Mouse (Mus musculus): ENCODE measurements around the gene 9130023H24Rik.

9130023H24Rik gene

GRCm38 (mm10) chr7:128237927-128238778 is at the start of gene 9130023H24Rik:
Gene 9130023H24Rik (minus strand): TSS chr7:128238031.
- DNase-seq = peak; percentile 100

DNA sequence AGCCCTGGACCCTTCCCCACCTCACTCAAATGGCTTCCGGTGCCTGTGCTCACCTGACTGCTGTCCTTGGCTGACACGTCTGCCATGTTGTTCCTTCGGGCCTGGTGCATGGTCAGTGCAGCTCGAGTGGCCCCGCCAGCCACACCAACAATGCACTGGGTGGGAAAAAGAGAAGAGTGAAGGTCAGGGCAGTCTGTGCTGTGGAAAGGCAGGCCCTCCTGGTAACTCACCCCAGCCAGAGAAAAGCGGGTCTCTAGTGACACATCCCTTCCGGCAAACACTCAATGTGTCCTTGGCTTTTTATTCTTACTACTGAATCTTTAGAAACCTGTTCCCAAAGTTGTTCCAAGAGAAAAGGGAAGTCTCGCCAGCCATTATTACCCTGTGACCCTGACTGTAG is 47.2 kb upstream of the 9130023H24Rik start:
- DNase-seq = no peak

- DNase-seq = no peak
Measured at GRCm38 (mm10) chr7:128284047-128284446, 46.2 kb upstream of the 9130023H24Rik start.

DNA sequence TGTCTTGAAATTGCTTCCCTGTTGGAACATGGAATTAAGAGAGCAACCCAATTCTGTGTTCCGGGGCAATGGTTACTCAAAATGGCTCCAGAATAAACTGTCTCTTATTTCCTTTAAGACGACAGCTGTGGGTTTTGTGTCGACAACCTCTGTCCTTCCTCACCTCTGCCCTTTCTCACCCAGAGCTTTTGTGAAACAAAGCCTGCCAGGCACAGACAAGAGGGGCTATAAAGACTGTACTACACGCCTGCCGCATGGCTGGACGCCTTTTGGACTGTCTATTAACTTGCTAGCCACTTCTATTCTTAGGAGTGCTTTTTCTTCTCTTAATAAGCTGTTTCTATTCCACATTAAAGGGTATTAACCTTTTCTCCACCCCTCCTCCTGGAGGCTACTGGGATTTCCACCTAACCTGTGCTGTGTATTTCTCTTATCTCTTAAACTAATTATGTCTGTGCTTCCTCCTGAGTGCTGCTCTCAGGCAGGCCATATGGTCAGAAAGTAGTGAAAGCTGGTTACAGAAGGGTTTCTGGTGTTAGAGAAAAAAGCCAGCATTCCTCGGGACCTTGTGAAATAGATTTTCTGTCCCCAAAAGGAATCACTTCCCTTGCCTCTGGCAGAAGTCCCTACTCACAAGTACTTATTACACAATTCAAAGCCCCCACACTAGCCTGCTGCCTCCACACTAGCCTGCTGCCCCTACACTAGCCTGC is 44.9 kb upstream of the 9130023H24Rik start:
- no peak for DNase-seq

- DNase-seq = no peak
Measured at GRCm38 (mm10) chr7:128281765-128282164, 43.9 kb upstream of the 9130023H24Rik start.

DNA sequence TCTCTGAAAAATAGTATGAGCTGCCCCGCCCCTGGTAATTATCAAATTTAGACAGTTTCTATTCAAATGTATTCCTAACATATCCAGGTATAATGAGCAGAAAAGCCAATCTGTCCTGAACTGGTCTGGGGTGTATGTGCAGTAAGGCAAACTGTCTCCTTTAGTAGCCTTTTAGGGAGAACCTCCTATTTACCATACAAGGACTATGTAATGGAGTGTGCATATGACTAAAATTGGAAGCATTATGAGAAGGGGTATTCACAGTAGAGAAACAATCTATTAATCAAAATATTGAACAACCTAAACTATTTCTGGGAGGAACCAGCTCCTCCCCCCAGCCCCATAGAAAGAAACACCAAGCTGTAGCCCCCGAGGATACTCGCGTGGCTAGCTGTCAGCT is 41.9 kb upstream of the 9130023H24Rik start:
- DNase-seq = no peak

GRCm38 (mm10) chr7:128276051-128276450 is 38.2 kb upstream of the 9130023H24Rik start:
- DNase-seq = no peak

DNA sequence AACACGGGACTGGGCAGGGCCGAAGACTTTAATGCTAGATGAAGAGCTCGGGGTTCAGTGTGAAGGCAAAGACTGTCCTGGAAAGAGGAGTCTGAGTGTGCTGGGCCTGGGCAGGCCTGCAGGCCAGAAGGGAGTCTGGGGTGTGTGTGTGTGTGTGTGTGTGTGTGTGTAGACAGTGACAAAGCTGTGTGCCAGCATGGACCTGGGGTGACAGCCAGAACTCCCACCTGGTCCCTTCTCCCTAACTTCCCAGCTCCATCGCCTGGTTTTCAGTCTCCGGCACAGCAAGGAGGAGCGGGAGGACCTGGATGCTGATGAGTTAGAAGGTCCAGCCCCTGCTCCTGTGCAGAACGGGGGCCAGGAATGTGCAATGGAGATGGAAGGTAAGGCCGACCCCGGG is 33.7 kb upstream of the 9130023H24Rik start:
- DNase-seq = peak; percentile 35

DNA sequence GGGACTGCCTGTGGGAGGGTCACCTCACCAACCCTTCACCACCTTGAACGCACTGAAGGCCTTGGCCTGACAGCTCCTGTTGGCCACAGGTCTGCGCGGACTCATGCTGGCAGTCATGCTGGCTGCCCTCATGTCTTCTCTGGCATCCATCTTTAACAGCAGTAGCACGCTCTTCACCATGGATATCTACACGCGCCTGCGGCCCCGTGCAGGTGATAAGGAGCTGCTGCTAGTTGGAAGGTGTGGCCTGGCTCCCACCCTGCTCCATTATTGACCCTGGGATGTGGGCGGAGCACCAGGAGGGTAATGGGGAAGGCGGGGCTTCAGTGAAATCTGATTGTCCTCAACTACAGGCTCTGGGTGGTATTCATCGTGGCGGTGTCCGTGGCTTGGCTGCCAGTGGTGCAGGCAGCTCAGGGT is 32.6 kb upstream of the 9130023H24Rik start:
- peak; percentile 54 for DNase-seq

DNA sequence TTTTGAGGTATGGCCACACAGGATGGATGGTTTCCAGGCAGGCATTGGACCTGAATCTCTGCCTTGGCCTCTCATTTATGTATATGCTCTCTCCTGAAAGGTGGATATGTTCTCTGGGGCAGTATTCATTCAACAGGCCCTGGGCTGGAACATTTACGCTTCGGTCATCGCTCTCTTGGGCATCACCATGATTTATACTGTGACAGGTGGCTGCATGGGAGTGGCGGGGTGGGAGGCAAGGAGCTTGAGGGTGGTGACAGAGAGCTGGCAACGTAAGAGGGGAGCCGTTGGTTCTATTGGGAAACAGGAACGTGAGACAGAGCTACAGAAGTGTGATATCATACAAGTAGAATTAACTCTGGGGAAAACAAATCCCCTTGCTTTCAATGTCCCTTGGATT is 30.0 kb upstream of the 9130023H24Rik start:
- DNase-seq = no peak

DNA sequence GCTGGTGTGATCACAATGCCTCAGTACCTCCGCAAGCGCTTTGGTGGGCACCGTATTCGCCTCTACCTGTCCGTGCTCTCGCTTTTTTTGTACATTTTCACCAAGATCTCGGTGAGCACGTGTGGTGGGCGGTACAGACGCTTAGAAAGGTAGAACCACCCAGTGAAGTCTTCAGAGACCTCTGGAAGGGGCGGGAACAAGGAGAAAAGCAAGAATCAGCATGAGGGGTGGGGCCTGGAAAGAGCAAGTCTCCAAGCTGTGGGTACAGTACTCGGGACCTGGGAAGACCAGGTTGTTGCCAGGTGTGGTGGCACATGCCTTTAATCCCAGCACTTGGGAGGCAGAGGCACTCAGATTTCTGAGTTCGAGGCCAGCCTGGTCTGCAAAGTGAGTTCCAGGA is 29.6 kb upstream of the 9130023H24Rik start:
- DNase-seq = no peak

DNA sequence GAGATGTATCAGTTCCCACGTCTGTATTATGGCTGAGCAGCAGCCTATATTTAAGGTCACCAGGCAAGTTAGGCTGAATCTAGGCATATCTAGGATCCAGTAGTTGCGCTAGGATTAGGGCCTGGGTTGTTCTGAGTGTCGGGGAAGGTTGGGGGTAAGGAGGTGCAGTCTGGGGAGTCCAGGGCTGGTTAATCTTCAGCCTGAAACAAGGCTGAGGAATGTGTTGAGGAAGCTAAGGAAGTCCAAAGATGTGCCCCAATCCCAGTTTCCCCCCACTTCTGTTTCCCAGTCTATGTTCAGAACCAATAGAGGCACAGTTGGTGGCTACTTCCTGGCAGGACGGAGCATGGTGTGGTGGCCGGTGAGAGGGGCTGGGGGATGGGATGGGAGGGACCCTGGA is 28.2 kb upstream of the 9130023H24Rik start:
- DNase-seq = no peak

GRCm38 (mm10) chr7:128265411-128265810 is 27.6 kb upstream of the 9130023H24Rik start, which contains the start of gene Slc5a2:
Gene Slc5a2 (plus strand): TSS chr7:128265657.
- no peak for DNase-seq

DNA sequence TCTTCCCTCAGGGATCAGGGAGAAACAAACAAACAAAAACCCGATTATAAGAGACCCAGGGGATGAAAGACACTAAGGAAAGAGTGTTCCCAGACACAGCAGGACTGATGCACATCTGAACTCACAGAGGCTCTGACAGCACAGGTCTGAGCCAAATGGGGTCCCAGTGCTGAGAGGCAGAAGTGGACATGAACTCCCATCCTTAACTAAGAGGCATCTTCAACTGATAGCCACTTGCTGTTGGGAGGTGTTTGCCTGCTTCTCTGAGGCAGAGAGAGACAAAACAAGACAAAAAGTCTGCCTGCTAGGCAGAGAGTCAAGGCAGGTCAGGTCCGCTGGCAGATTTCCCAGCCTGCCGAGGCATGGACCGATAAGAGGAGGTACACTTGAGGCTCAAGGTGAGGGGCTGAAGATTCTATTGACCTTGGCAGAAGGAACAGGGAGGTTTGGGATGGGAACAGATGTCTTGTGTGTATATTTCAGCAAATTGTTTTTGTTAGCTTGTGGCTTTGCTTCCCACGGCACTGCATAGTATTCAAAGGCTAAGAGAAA is 19.0 kb upstream of the 9130023H24Rik start:
- no peak for DNase-seq

DNA sequence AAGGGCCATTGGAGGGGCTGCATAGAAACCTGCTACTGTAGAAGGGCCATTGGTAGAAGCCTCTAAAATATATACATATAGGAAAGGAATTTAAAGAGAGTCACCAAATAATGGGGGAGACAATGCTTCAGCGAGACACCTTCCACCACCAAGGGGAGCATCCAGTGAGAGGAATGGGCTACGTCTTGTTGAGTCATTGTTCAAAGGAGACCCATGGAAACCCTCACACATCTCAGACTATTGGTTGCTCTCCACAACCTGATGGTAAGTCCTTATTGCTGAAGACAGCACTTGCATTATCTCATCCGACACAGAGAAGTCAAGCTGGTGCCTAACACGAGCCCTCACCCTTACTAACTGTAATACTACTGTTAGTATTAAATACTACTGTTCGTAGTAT is 17.9 kb upstream of the 9130023H24Rik start:
- no peak for DNase-seq

GRCm38 (mm10) chr7:128254978-128255377 is 17.1 kb upstream of the 9130023H24Rik start:
- no peak for DNase-seq

DNA sequence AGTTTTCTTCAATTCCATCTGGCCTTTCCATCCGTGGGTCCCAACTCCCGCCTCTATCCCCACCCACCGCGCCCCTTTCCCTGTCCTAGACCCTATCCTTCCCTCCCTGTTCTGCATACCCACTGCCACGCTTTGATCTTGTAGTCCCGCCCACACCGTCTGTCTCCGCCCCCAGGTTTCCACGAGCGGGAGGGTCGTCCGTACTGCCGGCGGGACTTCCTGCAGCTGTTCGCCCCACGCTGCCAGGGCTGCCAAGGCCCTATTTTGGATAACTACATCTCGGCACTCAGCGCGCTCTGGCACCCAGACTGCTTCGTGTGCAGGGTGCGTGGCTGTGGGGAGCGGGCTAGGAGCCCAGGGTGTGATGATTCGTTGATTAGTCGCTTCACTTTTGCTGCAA is 14.8 kb upstream of the 9130023H24Rik start:
- DNase-seq = no peak

GRCm38 (mm10) chr7:128251946-128252345 is 14.1 kb upstream of the 9130023H24Rik start:
- DNase-seq = peak; percentile 35

DNA sequence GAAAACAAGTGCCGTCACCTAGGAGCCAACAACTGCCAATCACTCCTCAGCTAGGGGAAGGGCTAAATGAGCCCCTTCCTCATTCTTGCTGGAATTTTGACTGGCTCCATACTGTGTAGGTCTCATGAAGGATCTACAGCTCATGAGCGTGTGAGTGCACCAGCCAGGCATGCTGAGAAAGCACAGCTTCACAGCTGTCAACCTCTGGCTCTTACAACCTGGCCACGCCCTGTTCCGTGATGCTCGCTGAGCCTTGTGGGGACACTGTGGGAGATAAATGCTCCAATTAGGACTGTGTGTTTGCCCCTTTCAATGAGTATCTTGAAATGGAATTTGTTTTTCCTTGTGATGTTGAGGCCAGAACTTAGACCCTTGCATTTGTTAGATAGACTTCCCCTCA is 12.2 kb upstream of the 9130023H24Rik start:
- no peak for DNase-seq

- no peak for DNase-seq
Measured at GRCm38 (mm10) chr7:128248081-128249042, 10.5 kb upstream of the 9130023H24Rik start.

DNA sequence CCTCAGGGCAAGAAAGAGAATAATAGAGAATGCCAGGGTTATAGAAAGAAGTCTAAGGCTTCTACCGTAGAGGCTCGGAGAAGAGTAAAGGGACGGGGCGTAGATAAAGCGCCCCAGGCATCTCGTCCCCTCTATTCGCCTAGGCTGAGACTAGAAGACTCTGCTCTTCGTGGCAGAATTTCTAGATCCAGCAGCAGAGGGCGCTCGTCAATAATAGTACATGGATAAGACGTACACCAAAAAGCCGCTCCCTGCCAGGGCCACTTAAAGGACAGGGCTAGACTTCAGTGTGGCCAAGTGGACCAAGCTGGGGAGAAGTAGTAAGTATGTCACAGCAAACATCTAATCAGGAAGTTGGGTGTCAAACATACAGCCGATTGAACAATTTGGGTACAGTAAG is 9.6 kb upstream of the 9130023H24Rik start:
- DNase-seq = peak; percentile 83
